Mouse (Mus musculus): ENCODE measurements around the gene 2210010C04Rik.

- TF ChIP-seq CTCF (IDR thresholded peaks at IDR 0.05; ENCODE audit: borderline replicate concordance, extremely low read depth, insufficient read depth, insufficient read length): no peak
- no peak for TF ChIP-seq POLR2A (IDR thresholded peaks at IDR 0.05; ENCODE audit: borderline replicate concordance, extremely low read depth, insufficient read depth, insufficient read length, poor library complexity, severe bottlenecking)
These were observed 43.4 kb upstream of the 2210010C04Rik start for GRCm38 (mm10) chr6:41078539-41079303.
